Mouse (Mus musculus) lung, embryonic 14.5 days (tissue): ENCODE measurements around the gene Afap1. TPM values are rescaled to one million over a fixed set of nuclear protein-coding genes. Genes with fewer than 3 reads are reported as not detected.

Experiments
- ATAC-seq: fragments of 200-750 bp; cut with Nextera tagmentation; 2 replicates; pipeline ENCODE4 v1.8.0; 2017; ENCODE audit warnings: mild to moderate bottlenecking, moderate TSS enrichment, moderate library complexity; ENCODE audit not compliant: insufficient read depth
- DNase-seq: peaks from one replicate; pipeline ENCODE4 v3.0.0-alpha.2; 2015
- H3K27ac ChIP-seq: fragments of 300-500 bp; sonication (generic); 2 replicates; pipeline ENCODE4 v1.5.1; 2014; ENCODE audit warnings: low read depth, mild to moderate bottlenecking, moderate library complexity
- H3K27me3 ChIP-seq: fragments of 300-500 bp; sonication (generic); 2 replicates; pipeline ENCODE4 v1.6.1; 2014; ENCODE audit warnings: low read length, control low read depth; ENCODE audit not compliant: insufficient read depth
- H3K36me3 ChIP-seq: fragments of 300-500 bp; sonication (generic); 2 replicates; pipeline ENCODE4 v1.6.1; 2014; ENCODE audit warnings: control low read depth; ENCODE audit not compliant: insufficient read depth
- H3K4me1 ChIP-seq: fragments of 300-500 bp; sonication (generic); 2 replicates; pipeline ENCODE4 v1.6.1; 2014; ENCODE audit warnings: antibody characterized with exemption, control low read depth; ENCODE audit not compliant: insufficient read depth
- H3K4me2 ChIP-seq: fragments of 300-500 bp; sonication (generic); 2 replicates; pipeline ENCODE4 v1.6.1; 2014; ENCODE audit warnings: mild to moderate bottlenecking
- H3K4me3 ChIP-seq: fragments of 300-500 bp; sonication (generic); 2 replicates; pipeline ENCODE4 v1.5.1; 2014; ENCODE audit warnings: low read depth, low read length
- H3K9ac ChIP-seq: fragments of 300-500 bp; sonication (generic); 2 replicates; pipeline ENCODE4 v1.6.1; 2014
- H3K9me3 ChIP-seq: fragments of 300-500 bp; sonication (generic); 2 replicates; pipeline ENCODE4 v1.6.1; 2016; ENCODE audit warnings: low read depth, low read length, control low read depth
- CTCF ChIP-seq: IDR thresholded peaks from 2 replicates; pipeline ENCODE4 v1.5.1; 2016; ENCODE audit warnings: antibody characterized with exemption, low read depth
- WGBS: fragments of 180-500 bp; shearing (Covaris S2); extraction: QIAGEN DNeasy Blood & Tissue Kit; methylation state at CpG from one replicate; pipeline ENCODE4 v1.1.7; 2014; 5-methylcytosine and 5-hydroxymethylcytosine counted together
- polyA plus RNA-seq: library from polyadenylated mRNA; unstranded; fragments of >200 nt; fragmentation: Nextera tagmentation; extraction: Ambion mirVana; gene quantifications from 2 replicates; pipeline ENCODE4 v1.2.1, GENCODE M21; 2014

The Afap1 gene
- polyA plus RNA-seq, 1 experiment from 2014 or later: 19.4 TPM

- WGBS: 82% methylated on average over 8 of the region's 8 CpGs
- Histone ChIP-seq H3K9me3 (no peaks in the 10 kb centered on the region), H3K27me3 (no peaks in the 10 kb centered on the region), H3K4me3 (no peak overlapping the region), H3K27ac (no peak overlapping the region), H3K4me2 (no peak overlapping the region), H3K36me3 (no peaks in the 10 kb centered on the region), H3K9ac (no peak overlapping the region), H3K4me1 (peaks cover 40% of the 10 kb centered on the region)
- ATAC-seq: no peak
- no peak for TF ChIP-seq CTCF
- no peak for DNase-seq
Observed at GRCm38 (mm10) chr5:35926511-35926910, 33.4 kb downstream of the Afap1 start.

DNA sequence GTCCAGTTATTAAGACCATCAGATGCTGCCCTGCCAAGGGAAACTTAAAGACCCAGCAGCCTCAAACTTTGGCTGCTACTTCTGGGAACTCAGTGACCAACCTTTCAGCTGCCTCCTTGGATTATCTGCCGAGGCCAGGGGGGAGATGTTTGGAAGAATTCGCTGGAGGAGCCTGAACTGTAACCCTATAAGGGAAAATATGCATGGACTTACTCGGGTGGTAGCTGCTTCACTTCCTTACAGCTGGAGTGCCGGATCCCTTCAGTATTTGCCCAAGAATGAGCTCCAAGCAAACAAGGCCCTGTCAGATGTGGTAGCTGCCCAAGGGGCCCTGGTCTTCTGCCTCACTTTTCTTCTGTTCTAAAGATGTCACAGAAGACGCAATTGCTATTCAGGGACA, 38.2 kb downstream of the Afap1 start:
- TF ChIP-seq CTCF: no peak
- DNase-seq (peak; percentile 29), ATAC-seq (no peak)
- Histone ChIP-seq H3K36me3 (peaks cover 5% of the 10 kb centered on the region; the same call in 1 of the 2 replicates), H3K4me2 (no peak overlapping the region), H3K27ac (peak overlapping the region; percentile 22; the same call in 1 of the 2 replicates), H3K9me3 (no peaks in the 10 kb centered on the region), H3K4me3 (no peak overlapping the region), H3K9ac (no peak overlapping the region), H3K4me1 (peaks cover 10% of the 10 kb centered on the region; the same call in 1 of the 2 replicates), H3K27me3 (no peaks in the 10 kb centered on the region)
- 26% methylated on average over 5 of the region's 5 CpGs for WGBS

- peaks cover 10% of the 10 kb centered on the region; the same call in 1 of the 2 replicates for H3K4me1 ChIP-seq
- H3K9ac ChIP-seq: no peak overlapping the region
- no peak for ATAC-seq
- peaks cover 8% of the 10 kb centered on the region; the same call in 1 of the 2 replicates for H3K36me3 ChIP-seq
- WGBS: 70% methylated on average over 10 of the region's 10 CpGs
- TF ChIP-seq CTCF: no peak
- H3K9me3 ChIP-seq: no peaks in the 10 kb centered on the region
- no peak overlapping the region for H3K4me3 ChIP-seq
- H3K27ac ChIP-seq: no peak overlapping the region
- no peak for DNase-seq
- no peak overlapping the region for H3K4me2 ChIP-seq
- H3K27me3 ChIP-seq: no peaks in the 10 kb centered on the region
Observed at GRCm38 (mm10) chr5:35933059-35933458, 39.9 kb downstream of the Afap1 start.

GRCm38 (mm10) chr5:35935939-35936338, 42.8 kb downstream of the Afap1 start:
- DNase-seq: no peak
- peaks cover 22% of the 10 kb centered on the region for H3K4me1 ChIP-seq
- H3K9ac ChIP-seq: no peak overlapping the region
- peaks cover 8% of the 10 kb centered on the region; the same call in 1 of the 2 replicates for H3K36me3 ChIP-seq
- ATAC-seq: no peak
- no peak overlapping the region for H3K27ac ChIP-seq
- H3K4me2 ChIP-seq: no peak overlapping the region
- no peak overlapping the region for H3K4me3 ChIP-seq
- TF ChIP-seq CTCF: no peak
- WGBS: 60% methylated on average over 7 of the region's 7 CpGs
- no peaks in the 10 kb centered on the region for H3K9me3 ChIP-seq
- no peaks in the 10 kb centered on the region for H3K27me3 ChIP-seq

DNA sequence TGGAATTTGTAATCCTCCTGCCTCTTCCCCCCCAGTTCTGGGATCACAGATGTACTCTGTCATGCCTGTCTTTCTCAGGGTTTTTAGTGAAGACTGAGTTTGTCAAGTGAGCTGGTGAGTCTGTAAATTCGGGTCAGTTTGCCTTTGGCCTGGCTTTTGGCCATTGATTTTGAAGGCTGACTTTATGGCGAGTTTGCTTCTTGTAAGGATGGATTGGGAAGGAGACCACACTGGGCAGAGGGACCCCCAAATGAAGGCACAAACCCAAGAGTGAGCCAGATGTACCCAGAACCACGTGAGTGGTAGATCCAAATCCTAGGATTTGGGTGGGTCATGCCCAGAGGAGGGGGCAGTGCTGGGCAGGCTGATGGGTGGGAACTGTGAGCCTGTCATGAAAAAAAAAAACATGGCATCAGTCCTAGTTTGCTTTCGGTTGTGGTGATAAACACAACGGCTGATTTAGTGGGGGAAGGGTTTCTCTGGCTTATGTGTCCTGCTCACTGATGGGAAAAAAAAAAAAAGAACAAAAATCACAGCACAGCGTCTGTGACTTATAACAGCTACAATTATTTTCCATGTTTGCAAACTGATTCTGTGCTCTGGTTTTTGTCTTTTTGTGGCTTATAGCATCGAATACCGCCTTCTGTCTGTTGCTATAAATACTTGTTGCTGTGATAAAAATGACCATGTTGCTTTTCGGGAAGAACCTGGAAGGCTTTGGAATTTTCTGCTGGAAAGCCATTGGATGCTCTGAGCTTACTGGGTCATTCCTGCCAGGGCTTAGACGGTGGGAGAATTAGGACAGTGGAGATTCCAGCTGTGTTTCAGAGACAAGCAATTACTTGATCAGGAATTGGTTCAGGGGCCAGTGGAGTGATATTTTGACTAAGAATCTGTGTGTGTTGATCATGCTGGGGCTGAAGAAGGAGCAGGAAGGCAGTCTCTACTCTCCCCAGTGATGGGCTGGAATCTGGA, 45.4 kb downstream of the Afap1 start:
- Histone ChIP-seq H3K4me2 (no peak overlapping the region), H3K4me1 (peaks cover 27% of the 10 kb centered on the region), H3K27me3 (no peaks in the 10 kb centered on the region), H3K9me3 (no peaks in the 10 kb centered on the region), H3K9ac (no peak overlapping the region), H3K27ac (peak overlapping the region; percentile 82), H3K36me3 (peaks cover 8% of the 10 kb centered on the region; the same call in 1 of the 2 replicates), H3K4me3 (no peak overlapping the region)
- ATAC-seq (no peak), DNase-seq (peak; percentile 76)
- no peak for TF ChIP-seq CTCF
- WGBS: 46% methylated on average over 10 of the region's 10 CpGs

DNA sequence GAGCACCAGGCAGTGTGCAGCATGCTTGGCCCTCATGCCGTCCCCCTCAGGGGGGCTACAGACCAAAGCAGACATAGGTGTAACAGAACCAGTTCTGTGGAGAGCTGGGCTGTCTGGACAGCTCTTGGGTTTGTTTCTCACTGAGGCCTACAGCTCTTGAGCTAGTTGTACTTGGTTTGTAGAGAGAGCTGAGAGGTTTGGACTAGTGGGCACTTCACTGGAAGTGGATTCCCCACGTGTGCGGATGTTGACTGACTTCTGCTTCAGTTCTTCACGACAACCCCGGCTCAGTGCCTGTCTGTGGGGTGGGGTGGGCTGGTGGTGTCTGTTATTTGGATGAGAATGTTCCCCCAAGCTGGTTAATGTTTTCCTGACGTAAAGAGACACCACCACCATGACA, 46.8 kb downstream of the Afap1 start:
- ATAC-seq: no peak
- H3K27ac ChIP-seq: peak overlapping the region; percentile 55; the same call in 1 of the 2 replicates

DNA sequence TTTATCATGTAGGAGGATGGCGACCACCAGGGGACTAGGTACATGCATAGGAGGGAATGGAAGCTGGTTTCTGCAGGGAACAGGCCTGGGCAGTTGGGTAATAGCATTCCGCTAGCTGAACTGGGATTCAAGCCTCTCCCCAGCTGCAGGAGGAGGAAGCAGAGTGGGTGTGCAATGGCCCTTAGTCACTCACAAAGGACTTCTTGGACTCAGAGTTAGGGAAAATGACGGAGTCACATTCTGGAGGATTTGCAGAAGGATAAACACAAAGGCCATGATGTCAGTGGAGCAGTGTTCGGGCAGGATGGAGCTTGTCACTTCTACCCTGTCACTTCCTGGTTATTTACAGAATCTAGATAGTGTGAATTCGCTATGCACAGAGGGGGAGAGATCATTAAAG, 50.4 kb downstream of the Afap1 start:
- peak; percentile 88 for DNase-seq

More for the DNA sequence above, 46.8 kb downstream of the Afap1 start:
- Histone ChIP-seq H3K9me3 (no peaks in the 10 kb centered on the region), H3K4me1 (peaks cover 26% of the 10 kb centered on the region), H3K4me3 (no peak overlapping the region), H3K27me3 (no peaks in the 10 kb centered on the region), H3K4me2 (no peak overlapping the region), H3K9ac (no peak overlapping the region), H3K36me3 (peaks cover 12% of the 10 kb centered on the region; the same call in 1 of the 2 replicates)
- no peak for TF ChIP-seq CTCF
- 63% methylated on average over 6 of the region's 6 CpGs for whole genome bisulfite sequencing
- DNase-seq: no peak

More for the DNA sequence above, 50.4 kb downstream of the Afap1 start:
- Histone ChIP-seq H3K9me3 (no peaks in the 10 kb centered on the region), H3K4me2 (no peak overlapping the region), H3K9ac (no peak overlapping the region), H3K4me3 (no peak overlapping the region), H3K27ac (peak overlapping the region; percentile 92), H3K4me1 (peaks cover 25% of the 10 kb centered on the region), H3K36me3 (peaks cover 24% of the 10 kb centered on the region), H3K27me3 (no peaks in the 10 kb centered on the region)
- TF ChIP-seq CTCF: peak; percentile 29; the same call in 1 of the 2 replicates
- 38% methylated on average over 5 of the region's 5 CpGs for WGBS
- ATAC-seq: peak; percentile 80
